Mouse (Mus musculus) B cell, adult (primary cell): ENCODE results near the gene Cldn34b1. TPM values are rescaled to one million over a fixed set of nuclear protein-coding genes. Genes with fewer than 3 reads are reported as not detected.

Source experiments
- total RNA-seq: library from RNA; stranded (reverse); gene quantifications from 4 replicates; pipeline ENCODE4 v1.2.4, GENCODE M21; 2023; ENCODE audit not compliant: inconsistent age

The Cldn34b1 gene
- not detected in 4 replicates for total RNA-seq

DNA sequence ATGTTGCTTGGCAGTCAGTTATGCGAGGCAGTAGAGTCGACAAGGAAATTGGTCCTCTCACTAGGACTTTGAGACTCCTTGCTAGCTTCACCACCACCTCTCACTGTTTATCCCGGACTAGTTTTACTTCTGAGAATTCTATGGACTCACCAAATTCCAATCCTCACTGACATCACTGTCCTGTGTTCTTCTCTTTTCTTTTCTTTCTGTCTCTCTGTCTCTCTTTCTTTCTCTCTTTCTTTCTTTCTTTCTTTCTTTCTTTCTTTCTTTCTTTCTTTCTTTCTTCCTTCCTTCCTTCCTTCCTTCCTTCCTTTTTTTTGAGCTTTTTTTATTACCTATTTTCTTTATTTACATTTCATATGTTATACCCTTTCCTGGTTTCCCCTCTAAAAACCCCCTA lies at the start of gene Cldn34b1:
Gene Cldn34b1, minus strand, starts transcription at position 101 of the 400 bp plus-strand sequence.

DNA sequence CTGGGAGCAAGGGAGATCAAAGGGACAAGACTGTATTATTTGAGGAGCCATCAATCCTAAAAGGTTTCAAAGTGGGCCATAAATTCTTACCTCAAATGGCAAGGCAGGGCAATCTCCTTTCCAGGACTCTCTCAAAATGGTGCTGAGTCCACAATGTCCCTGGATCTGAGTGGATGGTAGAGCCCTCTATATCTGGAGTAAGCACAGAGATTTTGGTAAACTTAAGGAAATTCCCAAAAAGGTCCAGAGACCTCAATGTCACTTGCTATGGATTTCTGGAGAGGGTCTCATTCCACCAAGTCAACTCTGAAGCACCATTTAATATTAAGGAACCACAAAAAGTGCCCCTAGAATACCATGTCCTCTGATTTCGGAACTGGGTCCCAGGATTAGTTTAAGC lies 45.8 kb upstream of the Cldn34b1 start, which contains the start of gene Magea6:
Gene Magea6, minus strand, starts transcription at position 101 of the 400 bp plus-strand sequence.

Other genes starting within 250 kb of the Cldn34b1 start
- gene Magea6, start 45.7 kb upstream of the Cldn34b1 start, total RNA-seq: not detected in 4 replicates
- not detected in 4 replicates for gene Magea3, start 59.2 kb upstream of the Cldn34b1 start, total RNA-seq
- gene Magea8, start 105.6 kb upstream of the Cldn34b1 start, total RNA-seq: not detected in 4 replicates
- gene Magea5, start 172.9 kb upstream of the Cldn34b1 start, total RNA-seq: not detected in 4 replicates
- not detected in 4 replicates for gene Magea1, start 199.5 kb upstream of the Cldn34b1 start, total RNA-seq
- not detected in 4 replicates for gene Magea2, start 203.4 kb upstream of the Cldn34b1 start, total RNA-seq
- not detected in 4 replicates for gene Cldn34b2, start 238.1 kb upstream of the Cldn34b1 start, total RNA-seq